Mouse (Mus musculus): Measurements from ENCODE around the gene Ltbp2. TPM values are rescaled to one million over a fixed set of nuclear protein-coding genes. Genes with fewer than 3 reads are reported as not detected.

Ltbp2 gene
- polyA plus RNA-seq, 1 experiment from 2014 or later = 0.04 TPM

GRCm38 (mm10) chr12:84873434-84873833 lies 2.9 kb downstream of the Ltbp2 start:
- H3K9ac ChIP-seq (replicated peaks; ENCODE audit: low read length) = no peak overlapping the region
- H3K27ac ChIP-seq (replicated peaks; ENCODE audit: low read depth, low read length) = no peak overlapping the region
- ATAC-seq (replicated peaks; ENCODE audit: insufficient number of reproducible peaks, low FRiP score, low TSS enrichment, low read depth) (no peak), DNase-seq (ENCODE audit: low spot score) (peak; percentile 79)
- no peaks in the 10 kb centered on the region for H3K9me3 ChIP-seq (replicated peaks; ENCODE audit: control insufficient read depth, low read length)
- no peaks in the 10 kb centered on the region for H3K36me3 ChIP-seq (replicated peaks; ENCODE audit: control insufficient read depth, insufficient read depth, low read depth, low read length)
- H3K4me1 ChIP-seq (ENCODE audit: control insufficient read depth, insufficient read depth, low read length) = peaks cover 2% of the 10 kb centered on the region; the same call in 1 of the 2 replicates
- H3K4me2 ChIP-seq (ENCODE audit: low read depth, low read length) = no peak overlapping the region
- no peak overlapping the region for H3K4me3 ChIP-seq (ENCODE audit: low read depth, low read length)
- WGBS = 0% methylated on average over 3 of the region's 3 CpGs
- peaks cover 38% of the 10 kb centered on the region for H3K27me3 ChIP-seq (ENCODE audit: control insufficient read depth, insufficient read depth, low read length)

DNA sequence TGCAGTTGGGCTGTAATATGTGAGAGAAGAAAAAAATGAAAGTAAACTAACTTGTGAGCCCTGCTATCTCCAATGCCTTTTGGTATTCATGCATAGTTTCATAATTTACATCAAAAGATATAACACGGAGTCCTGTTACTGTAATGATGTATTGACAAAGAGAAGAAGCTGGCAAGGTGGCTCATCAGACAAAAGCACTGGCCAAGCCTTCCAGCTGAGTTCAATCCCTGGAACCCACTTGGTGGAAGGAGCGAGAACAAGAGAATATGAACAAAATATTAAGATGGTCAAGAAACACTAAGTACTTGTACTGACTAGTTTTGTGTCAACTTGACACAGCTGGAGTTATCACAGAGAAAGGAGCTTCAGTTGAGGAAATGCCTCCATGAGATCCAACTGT lies 4.0 kb downstream of the Ltbp2 start:
- Histone ChIP-seq H3K4me2 (ENCODE audit: low read depth, low read length) (no peak overlapping the region), H3K9ac (replicated peaks; ENCODE audit: low read length) (no peak overlapping the region), H3K27ac (replicated peaks; ENCODE audit: low read depth, low read length) (no peak overlapping the region), H3K27me3 (ENCODE audit: control insufficient read depth, insufficient read depth, low read length) (peaks cover 37% of the 10 kb centered on the region), H3K4me1 (ENCODE audit: control insufficient read depth, insufficient read depth, low read length) (peaks cover 2% of the 10 kb centered on the region; the same call in 1 of the 2 replicates), H3K36me3 (replicated peaks; ENCODE audit: control insufficient read depth, insufficient read depth, low read depth, low read length) (no peaks in the 10 kb centered on the region), H3K9me3 (replicated peaks; ENCODE audit: control insufficient read depth, low read length) (no peaks in the 10 kb centered on the region), H3K4me3 (ENCODE audit: low read depth, low read length) (no peak overlapping the region)
- no peak for DNase-seq (ENCODE audit: low spot score)
- ATAC-seq (replicated peaks; ENCODE audit: insufficient number of reproducible peaks, low FRiP score, low TSS enrichment, low read depth) = no peak
- WGBS = 69% methylated on average over 2 of the region's 2 CpGs

- DNase-seq (ENCODE audit: low spot score) (no peak), ATAC-seq (replicated peaks; ENCODE audit: insufficient number of reproducible peaks, low FRiP score, low TSS enrichment, low read depth) (no peak)
- Histone ChIP-seq H3K9ac (replicated peaks; ENCODE audit: low read length) (no peak overlapping the region), H3K27me3 (ENCODE audit: control insufficient read depth, insufficient read depth, low read length) (no peaks in the 10 kb centered on the region), H3K4me3 (ENCODE audit: low read depth, low read length) (no peak overlapping the region), H3K36me3 (replicated peaks; ENCODE audit: control insufficient read depth, insufficient read depth, low read depth, low read length) (no peaks in the 10 kb centered on the region), H3K4me2 (ENCODE audit: low read depth, low read length) (no peak overlapping the region), H3K9me3 (replicated peaks; ENCODE audit: control insufficient read depth, low read length) (no peaks in the 10 kb centered on the region), H3K4me1 (ENCODE audit: control insufficient read depth, insufficient read depth, low read length) (no peaks in the 10 kb centered on the region), H3K27ac (replicated peaks; ENCODE audit: low read depth, low read length) (no peak overlapping the region)
- WGBS = 56% methylated on average over 9 of the region's 9 CpGs
Measured at GRCm38 (mm10) chr12:84865431-84865830, 10.9 kb downstream of the Ltbp2 start.

DNA sequence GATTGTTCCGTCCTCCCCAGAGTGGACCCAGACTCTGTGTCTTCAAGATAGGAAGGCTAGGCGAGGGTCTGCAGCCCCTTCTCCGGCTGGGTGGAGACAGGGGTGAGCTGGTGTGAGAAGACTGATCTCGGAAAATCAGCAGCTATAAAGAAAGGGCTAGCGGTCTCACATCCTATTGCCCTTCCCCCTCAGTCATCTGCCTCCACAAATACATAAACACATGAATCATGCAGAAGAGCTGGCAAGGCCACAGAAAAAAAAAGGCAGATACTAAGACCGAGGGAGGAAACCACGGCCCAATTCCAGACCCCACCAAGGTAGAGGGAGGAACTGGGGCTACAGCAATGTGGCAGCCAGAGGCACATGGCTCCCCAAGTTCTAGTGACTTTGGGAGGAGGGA lies 11.5 kb downstream of the Ltbp2 start:
- no peak overlapping the region for H3K9ac ChIP-seq (replicated peaks; ENCODE audit: low read length)
- H3K4me1 ChIP-seq (ENCODE audit: control insufficient read depth, insufficient read depth, low read length) = no peaks in the 10 kb centered on the region
- H3K9me3 ChIP-seq (replicated peaks; ENCODE audit: control insufficient read depth, low read length) = no peaks in the 10 kb centered on the region
- H3K4me2 ChIP-seq (ENCODE audit: low read depth, low read length) = no peak overlapping the region
- H3K27me3 ChIP-seq (ENCODE audit: control insufficient read depth, insufficient read depth, low read length) = no peaks in the 10 kb centered on the region
- H3K36me3 ChIP-seq (replicated peaks; ENCODE audit: control insufficient read depth, insufficient read depth, low read depth, low read length) = no peaks in the 10 kb centered on the region
- WGBS = 81% methylated on average over 7 of the region's 7 CpGs
- DNase-seq (ENCODE audit: low spot score) = no peak
- no peak overlapping the region for H3K4me3 ChIP-seq (ENCODE audit: low read depth, low read length)
- ATAC-seq (replicated peaks; ENCODE audit: insufficient number of reproducible peaks, low FRiP score, low TSS enrichment, low read depth) = no peak
- H3K27ac ChIP-seq (replicated peaks; ENCODE audit: low read depth, low read length) = no peak overlapping the region

DNA sequence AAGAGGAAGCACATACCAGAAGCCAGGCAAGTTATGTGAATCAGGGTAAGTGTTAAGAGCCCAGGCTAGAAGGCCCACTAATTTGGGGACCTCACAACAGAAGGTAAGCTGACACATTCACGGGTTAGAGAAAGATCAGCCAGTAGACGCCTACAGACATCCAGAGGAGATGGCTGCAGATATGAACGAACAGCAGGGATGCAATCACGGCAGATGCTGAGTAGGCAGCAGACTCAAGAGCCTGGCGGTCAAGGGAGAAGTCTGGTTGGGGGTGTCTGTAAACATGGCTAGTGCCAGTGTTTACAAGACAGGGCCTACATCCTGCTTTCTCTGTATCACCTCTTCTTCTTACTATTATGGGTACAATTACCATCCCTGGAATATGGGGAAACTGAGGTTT lies 13.1 kb downstream of the Ltbp2 start:
- 85% methylated on average over 5 of the region's 5 CpGs for WGBS
- ATAC-seq (replicated peaks; ENCODE audit: insufficient number of reproducible peaks, low FRiP score, low TSS enrichment, low read depth) (no peak), DNase-seq (ENCODE audit: low spot score) (no peak)
- no peak overlapping the region for H3K4me3 ChIP-seq (ENCODE audit: low read depth, low read length)
- H3K27me3 ChIP-seq (ENCODE audit: control insufficient read depth, insufficient read depth, low read length) = no peaks in the 10 kb centered on the region
- H3K27ac ChIP-seq (replicated peaks; ENCODE audit: low read depth, low read length) = no peak overlapping the region
- no peak overlapping the region for H3K9ac ChIP-seq (replicated peaks; ENCODE audit: low read length)
- H3K36me3 ChIP-seq (replicated peaks; ENCODE audit: control insufficient read depth, insufficient read depth, low read depth, low read length) = no peaks in the 10 kb centered on the region
- no peaks in the 10 kb centered on the region for H3K4me1 ChIP-seq (ENCODE audit: control insufficient read depth, insufficient read depth, low read length)
- no peak overlapping the region for H3K4me2 ChIP-seq (ENCODE audit: low read depth, low read length)
- H3K9me3 ChIP-seq (replicated peaks; ENCODE audit: control insufficient read depth, low read length) = no peaks in the 10 kb centered on the region

DNA sequence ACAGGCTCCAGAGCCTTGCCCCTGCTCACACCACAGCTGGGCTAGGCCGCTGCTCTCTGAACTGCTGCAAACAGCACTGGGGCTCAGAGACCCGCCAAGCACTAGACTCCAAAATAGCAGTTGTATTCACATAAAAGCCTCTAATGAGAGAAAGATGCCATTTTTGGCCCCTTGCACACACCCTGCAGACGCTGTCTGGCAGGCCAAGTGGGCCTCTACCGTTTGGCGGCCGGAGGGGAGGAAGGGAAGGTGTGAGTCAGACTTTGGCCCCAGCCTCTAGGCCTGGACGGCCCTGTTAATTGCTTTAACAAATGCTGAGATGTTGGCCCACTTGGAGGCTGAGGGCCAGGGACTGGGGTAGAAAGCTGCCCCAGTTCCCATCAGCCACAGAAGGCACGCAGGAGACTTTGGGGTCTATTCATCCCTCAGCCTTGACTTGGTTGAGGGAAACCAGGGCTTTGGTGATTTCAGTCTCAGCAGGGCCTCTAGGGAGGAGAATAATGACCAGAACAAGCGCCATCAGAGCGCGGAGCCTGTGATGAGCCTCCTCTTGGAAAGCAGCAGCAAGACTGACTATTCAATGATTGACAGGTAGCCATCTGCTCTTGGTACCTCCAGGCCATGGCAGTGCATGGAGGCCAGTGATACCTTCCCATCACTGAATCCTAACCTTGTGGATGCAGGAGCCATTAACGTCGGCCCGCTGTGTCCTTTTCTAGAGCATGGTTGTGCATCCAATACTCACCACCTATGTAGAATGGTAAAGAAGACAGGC lies 14.0 kb downstream of the Ltbp2 start:
- H3K27ac ChIP-seq (replicated peaks; ENCODE audit: low read depth, low read length) = no peak overlapping the region
- H3K9ac ChIP-seq (replicated peaks; ENCODE audit: low read length) = no peak overlapping the region
- 84% methylated on average over 14 of the region's 14 CpGs for WGBS
- no peak overlapping the region for H3K4me3 ChIP-seq (ENCODE audit: low read depth, low read length)
- no peak overlapping the region for H3K4me2 ChIP-seq (ENCODE audit: low read depth, low read length)
- no peaks in the 10 kb centered on the region for H3K9me3 ChIP-seq (replicated peaks; ENCODE audit: control insufficient read depth, low read length)
- H3K4me1 ChIP-seq (ENCODE audit: control insufficient read depth, insufficient read depth, low read length) = no peaks in the 10 kb centered on the region
- ATAC-seq (replicated peaks; ENCODE audit: insufficient number of reproducible peaks, low FRiP score, low TSS enrichment, low read depth) = no peak
- H3K36me3 ChIP-seq (replicated peaks; ENCODE audit: control insufficient read depth, insufficient read depth, low read depth, low read length) = no peaks in the 10 kb centered on the region
- no peak for DNase-seq (ENCODE audit: low spot score)
- H3K27me3 ChIP-seq (ENCODE audit: control insufficient read depth, insufficient read depth, low read length) = no peaks in the 10 kb centered on the region

DNA sequence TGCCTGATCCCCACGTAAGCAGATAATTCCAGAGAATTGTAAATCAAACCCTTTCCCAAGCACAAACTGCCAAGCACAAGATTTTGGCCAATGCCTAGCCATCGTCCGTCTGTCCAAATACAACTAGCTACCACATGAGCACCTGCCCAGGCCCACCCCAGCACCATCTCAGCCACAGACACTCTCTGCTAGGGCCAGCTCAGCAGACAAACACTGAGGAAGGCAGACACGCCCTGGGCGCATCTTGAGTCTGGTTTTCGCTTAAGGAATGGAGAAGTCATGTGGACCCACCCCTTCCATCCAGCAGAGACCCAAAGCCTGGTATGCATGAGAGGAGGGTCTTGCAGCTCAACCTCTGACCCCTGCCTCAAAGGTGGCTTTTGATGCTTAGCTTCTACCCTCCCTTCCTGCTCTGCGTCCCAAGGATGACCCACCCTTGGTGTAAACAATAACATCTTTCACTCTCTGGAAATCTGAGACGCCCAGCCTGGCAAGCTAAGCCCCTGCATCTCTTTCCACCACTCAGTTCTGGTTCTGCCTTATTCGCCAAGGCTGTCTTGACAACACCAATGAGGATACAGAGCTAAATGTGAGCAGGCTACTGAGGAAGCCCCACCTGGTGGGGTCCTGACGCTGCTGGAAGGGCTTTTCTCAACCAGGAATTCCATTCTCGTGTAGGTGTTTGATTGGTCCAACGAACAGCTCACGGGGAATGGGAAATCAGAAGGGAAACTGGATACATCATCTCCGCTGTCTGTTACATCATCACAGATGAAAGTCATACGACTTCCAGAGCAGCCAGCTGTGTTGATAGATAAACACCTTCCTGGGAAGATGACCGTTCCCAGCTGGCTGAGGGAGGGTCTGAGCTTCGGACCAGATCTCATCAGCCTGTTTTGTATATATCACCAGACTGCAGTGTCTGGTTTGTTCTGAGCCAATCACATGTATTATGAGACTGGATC lies 17.9 kb downstream of the Ltbp2 start:
- Histone ChIP-seq H3K4me1 (ENCODE audit: control insufficient read depth, insufficient read depth, low read length) (no peaks in the 10 kb centered on the region), H3K9ac (replicated peaks; ENCODE audit: low read length) (no peak overlapping the region), H3K27ac (replicated peaks; ENCODE audit: low read depth, low read length) (no peak overlapping the region), H3K9me3 (replicated peaks; ENCODE audit: control insufficient read depth, low read length) (no peaks in the 10 kb centered on the region), H3K36me3 (replicated peaks; ENCODE audit: control insufficient read depth, insufficient read depth, low read depth, low read length) (no peaks in the 10 kb centered on the region), H3K4me2 (ENCODE audit: low read depth, low read length) (no peak overlapping the region), H3K27me3 (ENCODE audit: control insufficient read depth, insufficient read depth, low read length) (no peaks in the 10 kb centered on the region), H3K4me3 (ENCODE audit: low read depth, low read length) (no peak overlapping the region)
- 0 out of 2 replicates have a peak, but pooled peaks have one; percentile 44 for ATAC-seq (replicated peaks; ENCODE audit: insufficient number of reproducible peaks, low FRiP score, low TSS enrichment, low read depth)
- 26% methylated on average over 17 of the region's 17 CpGs for WGBS
- DNase-seq (ENCODE audit: low spot score) = peak; percentile 42

DNA sequence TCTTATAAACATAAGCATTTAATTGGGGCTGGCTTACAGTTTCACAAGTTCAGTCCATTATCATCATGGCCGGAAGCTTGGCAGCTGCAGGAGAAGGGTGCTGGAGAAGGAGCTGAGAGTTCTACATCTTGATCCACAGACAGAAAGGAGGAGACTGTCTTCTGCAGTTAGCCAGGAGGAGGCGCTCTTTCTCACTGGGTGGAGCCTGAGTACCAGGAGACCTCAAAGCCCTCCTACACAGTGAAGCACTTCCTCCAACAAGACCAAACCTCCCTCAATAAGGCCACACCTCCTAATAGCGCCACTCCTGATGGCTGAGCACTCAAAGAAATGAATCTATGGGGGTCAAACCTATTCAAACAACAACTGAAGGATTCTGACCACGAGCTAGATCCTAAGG lies 18.6 kb downstream of the Ltbp2 start:
- H3K9me3 ChIP-seq (replicated peaks; ENCODE audit: control insufficient read depth, low read length) = no peaks in the 10 kb centered on the region
- no peak overlapping the region for H3K9ac ChIP-seq (replicated peaks; ENCODE audit: low read length)
- no peak overlapping the region for H3K4me3 ChIP-seq (ENCODE audit: low read depth, low read length)
- ATAC-seq (replicated peaks; ENCODE audit: insufficient number of reproducible peaks, low FRiP score, low TSS enrichment, low read depth) (no peak), DNase-seq (ENCODE audit: low spot score) (no peak)
- H3K4me1 ChIP-seq (ENCODE audit: control insufficient read depth, insufficient read depth, low read length) = no peaks in the 10 kb centered on the region
- H3K27me3 ChIP-seq (ENCODE audit: control insufficient read depth, insufficient read depth, low read length) = no peaks in the 10 kb centered on the region
- no peak overlapping the region for H3K4me2 ChIP-seq (ENCODE audit: low read depth, low read length)
- no peak overlapping the region for H3K27ac ChIP-seq (replicated peaks; ENCODE audit: low read depth, low read length)
- WGBS = 60% methylated on average over 4 of the region's 4 CpGs
- no peaks in the 10 kb centered on the region for H3K36me3 ChIP-seq (replicated peaks; ENCODE audit: control insufficient read depth, insufficient read depth, low read depth, low read length)

Measured in embryonic facial prominence, embryonic 11.5 days (tissue).